Mouse (Mus musculus): ENCODE measurements around the gene Banf2.

Gene Banf2

GRCm38 (mm10) chr2:144032664-144033063 lies at the start of gene Banf2:
Gene Banf2 (plus strand): TSS chr2:144033059.
- in situ Hi-C loops (cut with MboI, MseI), result no loop called here

- in situ Hi-C loops (cut with MboI, MseI), result no loop called here
Observed at GRCm38 (mm10) chr2:143983482-143983881, 49.4 kb upstream of the Banf2 start.

GRCm38 (mm10) chr2:143987485-143987884 lies 45.4 kb upstream of the Banf2 start:
- in situ Hi-C loops (cut with MboI, MseI), result loop anchor here (5.0 kb wide), 1 partner anchor 150 kb away; no protein-coding TSS in a partner anchor

GRCm38 (mm10) chr2:143988016-143988415 lies 44.8 kb upstream of the Banf2 start:
- in situ Hi-C loops (cut with MboI, MseI), result loop anchor here (5.0 kb wide), 1 partner anchor 151 kb away; no protein-coding TSS in a partner anchor

- in situ Hi-C loops (cut with MboI, MseI), result no loop called here
Observed at GRCm38 (mm10) chr2:143990997-143991396, 41.9 kb upstream of the Banf2 start.

GRCm38 (mm10) chr2:143991964-143992672 lies 40.7 kb upstream of the Banf2 start:
- in situ Hi-C loops (cut with MboI, MseI), result no loop called here

GRCm38 (mm10) chr2:143992977-143993376 lies 39.9 kb upstream of the Banf2 start:
- in situ Hi-C loops (cut with MboI, MseI), result no loop called here

GRCm38 (mm10) chr2:144002229-144002984 lies 30.5 kb upstream of the Banf2 start:
- in situ Hi-C loops (cut with MboI, MseI), result no loop called here

- in situ Hi-C loops (cut with MboI, MseI), result no loop called here
Observed at GRCm38 (mm10) chr2:144003544-144003943, 29.3 kb upstream of the Banf2 start.

- in situ Hi-C loops (cut with MboI, MseI), result loop anchor here (5.0 kb wide), 1 partner anchor 93 kb away; no protein-coding TSS in a partner anchor
Observed at GRCm38 (mm10) chr2:144005166-144005955, 27.5 kb upstream of the Banf2 start.

- in situ Hi-C loops (cut with MboI, MseI), result loop anchor here (5.0 kb wide), 1 partner anchor 94 kb away; no protein-coding TSS in a partner anchor
Observed at GRCm38 (mm10) chr2:144006686-144007085, 26.2 kb upstream of the Banf2 start.

- in situ Hi-C loops (cut with MboI, MseI), result loop anchor here (5.0 kb wide), 1 partner anchor 95 kb away; no protein-coding TSS in a partner anchor
Observed at GRCm38 (mm10) chr2:144007211-144007610, 25.6 kb upstream of the Banf2 start.

GRCm38 (mm10) chr2:144009081-144009480 lies 23.8 kb upstream of the Banf2 start:
- in situ Hi-C loops (cut with MboI, MseI), result loop anchor here (5.0 kb wide), 1 partner anchor 97 kb away; no protein-coding TSS in a partner anchor

- in situ Hi-C loops (cut with MboI, MseI), result loop anchor here (5.0 kb wide), 1 partner anchor 97 kb away; no protein-coding TSS in a partner anchor
Observed at GRCm38 (mm10) chr2:144009551-144010281, 23.1 kb upstream of the Banf2 start.

GRCm38 (mm10) chr2:144010282-144011044 lies 22.4 kb upstream of the Banf2 start:
- in situ Hi-C loops (cut with MboI, MseI), result no loop called here

- in situ Hi-C loops (cut with MboI, MseI), result no loop called here
Observed at GRCm38 (mm10) chr2:144011080-144011551, 21.7 kb upstream of the Banf2 start, which contains the start of gene Rrbp1. Gene Rrbp1 (minus strand): TSS chr2:144011263.

GRCm38 (mm10) chr2:144014051-144014450 lies 18.8 kb upstream of the Banf2 start:
- in situ Hi-C loops (cut with MboI, MseI), result no loop called here

- in situ Hi-C loops (cut with MboI, MseI), result no loop called here
Observed at GRCm38 (mm10) chr2:144014481-144014880, 18.4 kb upstream of the Banf2 start.

GRCm38 (mm10) chr2:144015861-144016260 lies 17.0 kb upstream of the Banf2 start:
- in situ Hi-C loops (cut with MboI, MseI), result no loop called here

- in situ Hi-C loops (cut with MboI, MseI), result no loop called here
Observed at GRCm38 (mm10) chr2:144019971-144020370, 12.9 kb upstream of the Banf2 start.

Measured in regulatory T cell (primary cell).